Mouse (Mus musculus) ES-Bruce4 (cell line): Measurements from ENCODE around the gene Gm38392.
"Not testable (repeated sequence)": the region's sequence is repeated elsewhere in the genome, so short reads cannot be mapped to it uniquely, and the experiment has no call there.

ENCODE experiments used
- CTCF ChIP-seq: IDR thresholded peaks from one replicate; pipeline ENCODE4 v1.8.1; 2011; ENCODE audit warnings: low read depth, low read length
- POLR2A ChIP-seq: IDR thresholded peaks from one replicate; pipeline ENCODE4 v1.8.1; 2011; ENCODE audit warnings: low read length; ENCODE audit not compliant: insufficient read depth

- not testable (repeated sequence) for TF ChIP-seq CTCF, POLR2A
These were observed 1.5 kb downstream of the Gm38392 start for GRCm38 (mm10) chr3:88285565-88285895.
